Mouse (Mus musculus) cortical plate, adult 2 months (tissue): Measurements from ENCODE around the gene Gsdma2.
"Not testable (repeated sequence)": the region's sequence is repeated elsewhere in the genome, so short reads cannot be mapped to it uniquely, and the experiment has no call there.

Experiments
- CTCF ChIP-seq: fragments of 200-500 bp; IDR thresholded peaks from 2 replicates; pipeline ENCODE4 v1.5.1; 2011; ENCODE audit warnings: mild to moderate bottlenecking, control low read depth, low read length; ENCODE audit not compliant: insufficient read depth; ENCODE audit errors: extremely low read depth
- POLR2A ChIP-seq: fragments of 200-500 bp; IDR thresholded peaks from 2 replicates; pipeline ENCODE4 v1.6.1; 2011; ENCODE audit warnings: mild to moderate bottlenecking, low read length, control low read depth; ENCODE audit not compliant: insufficient read depth; ENCODE audit errors: extremely low read depth

GRCm38 (mm10) chr11:98623981-98624380 lies 22.6 kb upstream of the Gsdma2 start:
- not testable (repeated sequence) for TF ChIP-seq CTCF, POLR2A
